Mouse (Mus musculus): Measurements from ENCODE around the gene Nphp1. TPM values are rescaled to one million over a fixed set of nuclear protein-coding genes. Genes with fewer than 3 reads are reported as not detected.
A peak's percentile ranks its signal among the peaks of the same experiment; 100 is the strongest.

Nphp1 gene
- polyA plus RNA-seq, 1 experiment from 2014 or later = 39.7 TPM

GRCm38 (mm10) chr2:127773938-127774577, 14.6 kb downstream of the Nphp1 start:
- Histone ChIP-seq H3K27ac (no peak overlapping the region), H3K36me3 (peaks cover 24% of the 10 kb centered on the region), H3K4me1 (no peaks in the 10 kb centered on the region), H3K9ac (no peak overlapping the region), H3K4me3 (no peak overlapping the region), H3K4me2 (no peak overlapping the region), H3K9me3 (no peaks in the 10 kb centered on the region), H3K27me3 (no peaks in the 10 kb centered on the region)
- WGBS = 61% methylated on average over 15 of the region's 15 CpGs
- no peak for ATAC-seq (ENCODE audit: borderline replicate concordance, extremely low read depth, low FRiP score, low TSS enrichment)

GRCm38 (mm10) chr2:127761587-127761986, 27.1 kb downstream of the Nphp1 start:
- Histone ChIP-seq H3K27ac (no peak overlapping the region), H3K4me2 (no peak overlapping the region), H3K4me3 (no peak overlapping the region), H3K9me3 (no peaks in the 10 kb centered on the region), H3K9ac (no peak overlapping the region), H3K4me1 (no peaks in the 10 kb centered on the region), H3K27me3 (no peaks in the 10 kb centered on the region), H3K36me3 (peaks cover 18% of the 10 kb centered on the region; the same call in 1 of the 2 replicates)
- WGBS = 84% methylated on average over 5 of the region's 5 CpGs
- no peak for ATAC-seq (ENCODE audit: borderline replicate concordance, extremely low read depth, low FRiP score, low TSS enrichment)

- H3K27me3 ChIP-seq = no peaks in the 10 kb centered on the region
- peaks cover 18% of the 10 kb centered on the region; the same call in 1 of the 2 replicates for H3K36me3 ChIP-seq
- H3K9me3 ChIP-seq = no peaks in the 10 kb centered on the region
- H3K27ac ChIP-seq = no peak overlapping the region
- H3K9ac ChIP-seq = no peak overlapping the region
- no peak; the same call in 1 of the 2 replicates for ATAC-seq (ENCODE audit: borderline replicate concordance, extremely low read depth, low FRiP score, low TSS enrichment)
- 60% methylated on average over 10 of the region's 10 CpGs for WGBS
- H3K4me1 ChIP-seq = no peaks in the 10 kb centered on the region
- H3K4me3 ChIP-seq = no peak overlapping the region
- H3K4me2 ChIP-seq = no peak overlapping the region
These were observed 28.2 kb downstream of the Nphp1 start for GRCm38 (mm10) chr2:127760429-127761000.

- H3K36me3 ChIP-seq = peaks cover 13% of the 10 kb centered on the region; the same call in 1 of the 2 replicates
- H3K27ac ChIP-seq = no peak overlapping the region
- H3K4me3 ChIP-seq = no peak overlapping the region
- H3K9me3 ChIP-seq = no peaks in the 10 kb centered on the region
- 87% methylated on average over 6 of the region's 6 CpGs for WGBS
- no peaks in the 10 kb centered on the region for H3K4me1 ChIP-seq
- H3K9ac ChIP-seq = no peak overlapping the region
- H3K4me2 ChIP-seq = no peak overlapping the region
- no peak for ATAC-seq (ENCODE audit: borderline replicate concordance, extremely low read depth, low FRiP score, low TSS enrichment)
- no peaks in the 10 kb centered on the region for H3K27me3 ChIP-seq
These were observed 28.7 kb downstream of the Nphp1 start for GRCm38 (mm10) chr2:127760014-127760413.

GRCm38 (mm10) chr2:127759157-127759880, 29.4 kb downstream of the Nphp1 start:
- Histone ChIP-seq H3K4me2 (no peak overlapping the region), H3K9me3 (no peaks in the 10 kb centered on the region), H3K36me3 (0 out of 2 replicates have a peak, but pooled peaks cover 10% of the 10 kb centered on the region), H3K27me3 (no peaks in the 10 kb centered on the region), H3K4me1 (no peaks in the 10 kb centered on the region), H3K9ac (no peak overlapping the region), H3K4me3 (no peak overlapping the region), H3K27ac (no peak overlapping the region)
- WGBS = 59% methylated on average over 5 of the region's 5 CpGs
- no peak for ATAC-seq (ENCODE audit: borderline replicate concordance, extremely low read depth, low FRiP score, low TSS enrichment)

- no peak overlapping the region for H3K9ac ChIP-seq
- no peak overlapping the region for H3K4me2 ChIP-seq
- ATAC-seq (ENCODE audit: borderline replicate concordance, extremely low read depth, low FRiP score, low TSS enrichment) = no peak
- WGBS = 31% methylated on average over 8 of the region's 8 CpGs
- no peak overlapping the region for H3K4me3 ChIP-seq
- no peaks in the 10 kb centered on the region for H3K27me3 ChIP-seq
- H3K36me3 ChIP-seq = 0 out of 2 replicates have a peak, but pooled peaks cover 4% of the 10 kb centered on the region
- H3K27ac ChIP-seq = no peak overlapping the region
- H3K4me1 ChIP-seq = no peaks in the 10 kb centered on the region
- no peaks in the 10 kb centered on the region for H3K9me3 ChIP-seq
These were observed 31.5 kb downstream of the Nphp1 start for GRCm38 (mm10) chr2:127757171-127757570.

GRCm38 (mm10) chr2:127754113-127754512, 34.6 kb downstream of the Nphp1 start:
- H3K27ac ChIP-seq = no peak overlapping the region
- no peak overlapping the region for H3K4me2 ChIP-seq
- no peak overlapping the region for H3K4me3 ChIP-seq
- H3K9ac ChIP-seq = no peak overlapping the region
- 92% methylated on average over 4 of the region's 4 CpGs for WGBS
- no peaks in the 10 kb centered on the region for H3K4me1 ChIP-seq
- H3K36me3 ChIP-seq = no peaks in the 10 kb centered on the region
- no peak for ATAC-seq (ENCODE audit: borderline replicate concordance, extremely low read depth, low FRiP score, low TSS enrichment)
- no peaks in the 10 kb centered on the region for H3K27me3 ChIP-seq
- H3K9me3 ChIP-seq = no peaks in the 10 kb centered on the region

- H3K36me3 ChIP-seq = no peaks in the 10 kb centered on the region
- no peaks in the 10 kb centered on the region for H3K9me3 ChIP-seq
- 65% methylated on average over 11 of the region's 11 CpGs for WGBS
- no peak overlapping the region for H3K9ac ChIP-seq
- ATAC-seq (ENCODE audit: borderline replicate concordance, extremely low read depth, low FRiP score, low TSS enrichment) = no peak
- no peak overlapping the region for H3K4me3 ChIP-seq
- H3K4me2 ChIP-seq = no peak overlapping the region
- no peaks in the 10 kb centered on the region for H3K27me3 ChIP-seq
- H3K4me1 ChIP-seq = no peaks in the 10 kb centered on the region
- H3K27ac ChIP-seq = no peak overlapping the region
These were observed 36.7 kb downstream of the Nphp1 start for GRCm38 (mm10) chr2:127751849-127752610.

GRCm38 (mm10) chr2:127749376-127749775, 39.3 kb downstream of the Nphp1 start:
- no peak for ATAC-seq (ENCODE audit: borderline replicate concordance, extremely low read depth, low FRiP score, low TSS enrichment)
- Histone ChIP-seq H3K36me3 (no peaks in the 10 kb centered on the region), H3K27me3 (no peaks in the 10 kb centered on the region), H3K4me2 (no peak overlapping the region), H3K4me3 (no peak overlapping the region), H3K9ac (no peak overlapping the region), H3K4me1 (no peaks in the 10 kb centered on the region), H3K27ac (no peak overlapping the region), H3K9me3 (no peaks in the 10 kb centered on the region)
- 59% methylated on average over 1 of the region's 1 CpGs for WGBS

GRCm38 (mm10) chr2:127748316-127748715, 40.4 kb downstream of the Nphp1 start:
- Histone ChIP-seq H3K9ac (no peak overlapping the region), H3K36me3 (no peaks in the 10 kb centered on the region), H3K4me1 (no peaks in the 10 kb centered on the region), H3K9me3 (no peaks in the 10 kb centered on the region), H3K4me3 (no peak overlapping the region), H3K27me3 (no peaks in the 10 kb centered on the region), H3K27ac (no peak overlapping the region), H3K4me2 (no peak overlapping the region)
- 68% methylated on average over 7 of the region's 7 CpGs for WGBS
- no peak for ATAC-seq (ENCODE audit: borderline replicate concordance, extremely low read depth, low FRiP score, low TSS enrichment)

- 42% methylated on average over 3 of the region's 3 CpGs for WGBS
- H3K27ac ChIP-seq = peak overlapping the region; percentile 35; the same call in 1 of the 2 replicates
- H3K4me2 ChIP-seq = no peak overlapping the region
- ATAC-seq (ENCODE audit: borderline replicate concordance, extremely low read depth, low FRiP score, low TSS enrichment) = no peak
- H3K27me3 ChIP-seq = no peaks in the 10 kb centered on the region
- no peaks in the 10 kb centered on the region for H3K9me3 ChIP-seq
- 0 out of 2 replicates have a peak, but pooled peaks cover 2% of the 10 kb centered on the region for H3K36me3 ChIP-seq
- no peaks in the 10 kb centered on the region for H3K4me1 ChIP-seq
- no peak overlapping the region for H3K4me3 ChIP-seq
- no peak overlapping the region for H3K9ac ChIP-seq
These were observed 46.1 kb downstream of the Nphp1 start for GRCm38 (mm10) chr2:127742637-127743036.

All from lung, embryonic 15.5 days (tissue).